Mouse (Mus musculus): ENCODE data around the gene Slco1b2. TPM values are rescaled to one million over a fixed set of nuclear protein-coding genes. Genes with fewer than 3 reads are reported as not detected.
"Not testable (repeated sequence)": the region's sequence is repeated elsewhere in the genome, so short reads cannot be mapped to it uniquely, and the experiment has no call there.

Gene Slco1b2
- total RNA-seq (2021) = under 1 TPM in 1 of 2 experiments, not detected in 1; 0.36 TPM
- long read RNA-seq, experiment 1 = 0 reads
- long read RNA-seq, experiment 2 = 0 reads

- DNase-seq (ENCODE audit: low spot score) = no peak
Observed at GRCm38 (mm10) chr6:141629291-141629690, at the start of gene Slco1b2. TSS of gene Slco1b2 (plus strand) at chr6:141629518.

GRCm38 (mm10) chr6:141584791-141585403 is 44.4 kb upstream of the Slco1b2 start:
- no peak for DNase-seq (ENCODE audit: low spot score)

GRCm38 (mm10) chr6:141590002-141590401 is 39.3 kb upstream of the Slco1b2 start:
- DNase-seq (ENCODE audit: low spot score) = no peak

GRCm38 (mm10) chr6:141590598-141591200 is 38.6 kb upstream of the Slco1b2 start:
- not testable (repeated sequence) for DNase-seq (ENCODE audit: low spot score)

GRCm38 (mm10) chr6:141596081-141596480 is 33.2 kb upstream of the Slco1b2 start:
- DNase-seq (ENCODE audit: low spot score) = no peak

- DNase-seq (ENCODE audit: low spot score) = no peak
Observed at GRCm38 (mm10) chr6:141597037-141597436, 32.3 kb upstream of the Slco1b2 start.

- no peak for DNase-seq (ENCODE audit: low spot score)
Observed at GRCm38 (mm10) chr6:141600940-141601339, 28.4 kb upstream of the Slco1b2 start.

DNA sequence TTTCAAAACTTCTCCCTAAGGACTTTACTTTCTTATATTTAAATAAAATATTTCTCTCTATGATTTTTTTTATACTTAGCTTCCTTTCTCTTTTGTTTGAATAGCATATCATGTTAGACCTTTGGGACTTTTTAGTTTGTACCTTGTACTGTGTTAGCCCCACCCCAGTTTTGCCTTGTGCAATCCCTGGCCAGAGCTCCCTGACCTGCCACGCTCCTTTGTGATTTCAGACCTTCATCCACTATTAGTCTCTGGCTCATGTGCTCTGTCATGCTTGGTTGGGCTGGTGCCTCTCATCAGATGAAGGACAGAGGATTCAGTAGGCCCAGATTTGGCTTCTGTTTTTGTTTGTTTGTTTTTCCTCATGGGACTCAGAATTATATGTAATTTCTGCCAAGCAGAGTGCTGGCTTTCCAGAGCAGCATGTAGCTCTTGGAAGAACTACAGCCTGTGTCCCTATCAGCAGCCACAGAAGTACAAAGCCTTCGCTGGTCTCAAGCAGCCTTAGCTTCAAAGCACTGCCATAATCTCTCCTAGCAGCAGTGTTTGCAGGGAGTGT is 18.5 kb upstream of the Slco1b2 start:
- DNase-seq (ENCODE audit: low spot score) = no peak

GRCm38 (mm10) chr6:141614017-141614416 is 15.3 kb upstream of the Slco1b2 start:
- no peak for DNase-seq (ENCODE audit: low spot score)

DNA sequence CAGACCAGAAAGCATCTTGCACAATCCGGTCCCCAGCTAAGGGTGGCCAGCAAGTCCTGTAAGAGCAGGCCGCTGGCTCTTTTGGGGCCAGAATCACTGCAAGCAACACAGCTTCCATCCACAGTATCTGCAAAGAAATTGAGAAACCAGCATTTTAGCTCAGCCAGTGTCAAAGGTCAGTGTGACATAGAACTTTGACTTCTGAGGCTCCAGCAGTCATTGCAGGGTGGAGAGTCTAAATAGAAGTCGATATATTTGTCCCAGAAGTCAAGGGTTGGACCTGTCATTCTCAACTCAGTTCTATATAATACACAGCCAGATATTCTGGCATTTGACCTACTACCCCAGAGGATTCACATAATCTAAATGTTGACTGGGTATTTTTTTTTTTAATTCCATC is 14.0 kb upstream of the Slco1b2 start:
- no peak for DNase-seq (ENCODE audit: low spot score)

- DNase-seq (ENCODE audit: low spot score) = no peak
Observed at GRCm38 (mm10) chr6:141632935-141633334, 3.6 kb downstream of the Slco1b2 start.

DNA sequence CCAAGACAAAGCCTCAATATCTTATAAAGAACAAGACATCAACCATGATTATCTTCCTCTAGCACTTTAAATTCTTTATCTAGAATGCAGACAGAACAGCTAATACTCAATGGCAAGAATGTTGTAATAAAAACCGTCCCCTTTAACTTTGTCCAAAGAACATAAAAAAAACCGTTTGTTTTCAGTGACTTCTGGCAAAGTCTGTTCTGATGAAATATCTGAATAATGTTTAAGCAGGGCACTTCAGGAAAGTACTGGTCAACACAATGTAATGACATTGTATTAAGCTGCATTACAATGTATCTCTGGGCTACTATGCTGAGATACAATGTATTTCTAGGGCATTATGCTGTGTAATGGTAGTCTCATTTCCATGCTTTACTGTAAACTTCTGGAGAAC is 5.9 kb downstream of the Slco1b2 start:
- DNase-seq (ENCODE audit: low spot score) = no peak

- DNase-seq (ENCODE audit: low spot score) = no peak
Observed at GRCm38 (mm10) chr6:141640639-141641038, 11.3 kb downstream of the Slco1b2 start.

DNA sequence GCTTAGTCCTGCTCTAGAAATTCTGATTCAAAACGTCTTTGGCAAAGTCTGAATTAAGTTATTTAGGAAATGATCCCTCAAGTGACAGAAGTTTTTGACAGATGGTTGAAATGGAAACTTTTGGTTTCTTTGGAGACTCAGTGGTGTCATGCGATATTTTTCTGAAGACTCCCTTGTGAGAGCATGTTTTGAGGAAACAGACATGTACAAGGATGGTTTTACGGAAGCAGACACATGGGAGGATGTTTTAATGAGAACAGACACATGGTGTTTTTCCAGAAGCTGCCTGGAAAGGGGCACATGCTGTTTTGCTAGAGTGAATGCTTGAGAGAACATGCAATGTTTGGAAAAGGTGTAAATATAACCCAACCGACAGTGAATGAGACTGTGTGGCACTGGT is 57.7 kb downstream of the Slco1b2 start:
- no peak for DNase-seq (ENCODE audit: low spot score)

DNA sequence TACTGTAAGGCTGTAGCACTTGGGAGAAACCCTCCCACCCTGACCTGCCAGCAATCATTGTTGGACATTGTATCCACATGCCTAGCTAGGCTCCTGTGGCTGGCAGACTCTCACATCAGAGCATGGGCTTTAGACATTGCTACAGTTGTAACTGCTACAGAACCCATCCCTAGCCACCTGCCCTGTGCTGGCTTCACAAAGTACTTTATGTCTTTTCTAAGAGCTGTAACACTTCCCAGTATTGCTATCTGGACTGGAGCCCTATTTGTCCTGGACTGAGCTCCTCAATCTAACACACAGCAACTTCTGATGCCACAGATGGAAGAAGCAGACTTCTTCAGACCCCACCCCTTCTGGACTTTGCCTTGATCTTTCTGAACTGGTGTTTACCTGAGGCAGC is 61.9 kb downstream of the Slco1b2 start:
- no peak for DNase-seq (ENCODE audit: low spot score)

Other genes starting within 250 kb of the Slco1b2 start
- gene Slco1c1, start 105.2 kb upstream of the Slco1b2 start, total RNA-seq (2021) = not detected
- not detected for gene Gm5724, start 144.3 kb downstream of the Slco1b2 start, total RNA-seq (2021)
- not detected for gene Slco1a4, start 226.7 kb downstream of the Slco1b2 start, total RNA-seq (2021)